Mouse (Mus musculus) lung, adult 2 months (tissue): ENCODE measurements around the gene Hcrt.

Experiments
- CTCF ChIP-seq: fragments of 200-500 bp; IDR thresholded peaks from 2 replicates; pipeline ENCODE4 v1.5.1; 2011; ENCODE audit warnings: mild to moderate bottlenecking, low read length, control low read depth; ENCODE audit not compliant: insufficient read depth
- POLR2A ChIP-seq: fragments of 200-500 bp; IDR thresholded peaks from 2 replicates; pipeline ENCODE4 v1.6.1; 2011; ENCODE audit warnings: low read depth, mild to moderate bottlenecking, control low read depth, low read length, borderline replicate concordance; ENCODE audit errors: extremely low read depth

DNA sequence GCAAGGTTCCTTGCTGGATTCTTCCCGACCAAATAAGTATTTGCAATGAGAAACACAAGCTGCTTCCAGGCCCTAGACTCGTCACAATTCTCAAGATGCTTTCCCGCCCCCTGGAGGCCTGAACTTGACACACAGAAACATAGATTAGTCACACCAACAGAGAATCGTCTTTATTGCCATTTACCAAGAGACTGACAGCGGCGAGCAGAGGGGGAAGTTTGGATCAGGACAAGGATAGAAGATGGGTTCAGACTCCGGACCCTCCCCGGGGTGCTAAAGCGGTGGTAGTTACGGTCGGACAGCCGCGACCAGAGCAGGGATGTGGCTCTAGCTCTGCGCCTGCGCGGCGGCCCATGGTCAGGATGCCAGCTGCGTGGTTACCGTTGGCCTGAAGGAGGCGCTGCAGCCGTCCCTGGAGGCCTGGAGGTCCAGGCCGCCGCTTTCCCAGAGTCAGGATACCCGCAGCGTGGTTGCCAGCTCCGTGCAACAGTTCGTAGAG, 1.1 kb downstream of the Hcrt start:
- 0 out of 2 replicates have a peak, but pooled peaks have one; percentile 11 for TF ChIP-seq POLR2A
- TF ChIP-seq CTCF = peak; percentile 68
